Mouse (Mus musculus) MEL (cell line): ENCODE results near the gene Anapc15.

Experiments
- CHD2 ChIP-seq: IDR thresholded peaks from 2 replicates; pipeline ENCODE4 v1.6.1; 2011; ENCODE audit warnings: low read length, improper control_type of control experiment
- CTCF ChIP-seq, 3 experiments: IDR thresholded peaks in 2 of 3; conservative IDR thresholded peaks in 1 of 3; 2 replicates each; pipeline ENCODE4 v1.5.1; 2011 to 2012; ENCODE audit warnings: low read length in 3 of 3, low read depth in 2 of 3, mild to moderate bottlenecking in 2 of 3, improper control_type of control experiment in 1 of 3, inconsistent platforms in 1 of 3, mixed read lengths in 1 of 3, moderate library complexity in 1 of 3; ENCODE audit not compliant: control insufficient read depth in 1 of 3, insufficient read depth in 1 of 3, poor library complexity in 1 of 3, severe bottlenecking in 1 of 3
- EP300 ChIP-seq, 2 experiments: IDR thresholded peaks; 2 replicates each; pipeline ENCODE4 v1.6.1; 2011; ENCODE audit warnings: improper control_type of control experiment in 2 of 2, low read length in 2 of 2, low read depth in 1 of 2, mild to moderate bottlenecking in 1 of 2
- MXI1 ChIP-seq: IDR thresholded peaks from 2 replicates; pipeline ENCODE4 v1.6.1; 2011; ENCODE audit warnings: mild to moderate bottlenecking, low read depth, low read length, improper control_type of control experiment
- TAL1 ChIP-seq: IDR thresholded peaks from 2 replicates; pipeline ENCODE4 v1.6.1; 2012; ENCODE audit warnings: mild to moderate bottlenecking, inconsistent platforms, low read length, moderate library complexity, mixed read lengths
- TBP ChIP-seq: IDR thresholded peaks from 2 replicates; pipeline ENCODE4 v1.8.0; 2011; ENCODE audit warnings: low read depth, low read length, improper control_type of control experiment
- TCF12 ChIP-seq: IDR thresholded peaks from 2 replicates; pipeline ENCODE4 v1.6.1; 2014; ENCODE audit warnings: low read depth, mild to moderate bottlenecking, inconsistent platforms, low read length, improper control_type of control experiment, moderate library complexity
- USF2 ChIP-seq, 2 experiments: IDR thresholded peaks; 2 replicates each; pipeline ENCODE4 v1.6.1; 2011 to 2012; ENCODE audit warnings: improper control_type of control experiment in 2 of 2, low read length in 2 of 2, borderline replicate concordance in 1 of 2, inconsistent platforms in 1 of 2, low read depth in 1 of 2, mild to moderate bottlenecking in 1 of 2; ENCODE audit not compliant: insufficient read depth in 1 of 2
- ZMIZ1 ChIP-seq: IDR thresholded peaks from 2 replicates; pipeline ENCODE4 v1.6.1; 2012; ENCODE audit warnings: low read depth, mild to moderate bottlenecking, inconsistent platforms, low read length, improper control_type of control experiment, moderate library complexity

DNA sequence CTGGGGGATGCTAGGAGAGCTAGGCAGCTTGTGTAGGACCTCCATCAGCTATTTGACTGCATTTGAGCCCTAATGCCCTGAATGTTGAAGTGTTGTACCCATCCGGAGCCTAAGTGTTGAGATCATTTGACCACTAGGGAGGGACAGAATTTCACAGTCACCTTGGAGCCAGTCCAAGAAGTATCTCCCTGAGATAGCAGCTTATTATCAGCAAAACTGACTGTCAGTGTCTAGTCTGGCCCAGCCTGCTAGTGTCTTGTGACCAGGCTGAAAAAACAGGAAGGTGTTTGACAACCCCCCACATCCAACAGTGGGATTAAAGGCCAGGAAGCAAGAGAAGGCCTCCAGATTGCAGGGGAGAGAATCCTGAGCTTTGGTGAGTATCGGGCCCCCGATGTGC lies 7.8 kb downstream of the Anapc15 start:
- TF ChIP-seq TAL1: no peak
- no peak for TF ChIP-seq CHD2
- TF ChIP-seq TBP: no peak
- no peak for TF ChIP-seq EP300 (IDR thresholded peaks at IDR 0.05; ENCODE audit: low read depth in 1 of 2, low read length in 2 of 2)
- TF ChIP-seq TCF12: no peak
- no peak for TF ChIP-seq CTCF (IDR thresholded peaks at IDR 0.05 in 2 of 3, conservative IDR thresholded peaks at IDR 0.05 in 1 of 3; ENCODE audit: control insufficient read depth in 1 of 3, insufficient read depth in 1 of 3, low read depth in 2 of 3, low read length in 3 of 3, poor library complexity in 1 of 3, severe bottlenecking in 1 of 3)
- no peak for TF ChIP-seq ZMIZ1
- TF ChIP-seq MXI1: no peak
- TF ChIP-seq USF2 (IDR thresholded peaks at IDR 0.05; ENCODE audit: borderline replicate concordance in 1 of 2, insufficient read depth in 1 of 2, low read depth in 1 of 2, low read length in 2 of 2): no peak
